Mouse (Mus musculus) cerebellum, adult 11-12 months (tissue): ENCODE measurements at regions not wholly inside any gene's neighbourhood (a gene's known extent, or its start where the extent isn't known, plus 50 kb on each side); places are given as distances from the start of the nearest gene placed in this dataset.

Experiments used
- DNase-seq: peaks from one replicate; pipeline ENCODE4 v3.0.0; 2022

DNA sequence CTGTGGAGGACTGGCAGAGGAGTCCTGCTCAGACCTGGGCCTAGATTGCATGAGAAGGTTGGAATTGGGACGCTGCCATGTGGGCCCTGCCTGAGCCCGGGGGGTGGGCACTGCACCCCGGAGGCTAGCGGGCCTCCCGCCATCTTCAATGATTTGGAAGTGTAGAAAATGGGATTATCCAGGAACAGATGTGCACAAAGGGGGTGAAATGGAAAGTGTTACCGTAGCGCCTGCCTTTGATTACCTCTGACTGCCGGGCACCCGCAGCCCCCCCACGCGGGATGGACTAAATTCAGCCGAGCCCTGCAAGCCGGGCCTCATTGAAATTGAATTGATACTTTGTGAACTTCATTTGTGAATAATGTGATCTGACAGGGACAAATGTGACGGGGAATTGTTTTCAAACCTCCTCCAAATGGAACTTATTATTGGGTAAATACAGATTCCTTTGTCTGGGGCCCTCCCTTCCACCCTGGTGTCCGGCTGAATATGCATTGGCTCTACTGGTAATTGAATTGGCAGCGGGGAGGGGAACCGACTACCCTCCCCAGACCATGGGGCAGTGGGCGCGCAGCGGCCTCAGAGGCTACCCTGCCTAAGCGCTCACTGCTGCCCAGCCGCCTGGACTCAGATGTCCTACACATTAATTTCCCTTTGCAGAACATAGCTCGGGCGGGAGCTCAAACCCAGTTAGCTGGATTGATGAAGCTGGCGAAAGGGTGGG, 77.9 kb upstream of the Nkx1-1 start:
- DNase-seq, result no peak

DNA sequence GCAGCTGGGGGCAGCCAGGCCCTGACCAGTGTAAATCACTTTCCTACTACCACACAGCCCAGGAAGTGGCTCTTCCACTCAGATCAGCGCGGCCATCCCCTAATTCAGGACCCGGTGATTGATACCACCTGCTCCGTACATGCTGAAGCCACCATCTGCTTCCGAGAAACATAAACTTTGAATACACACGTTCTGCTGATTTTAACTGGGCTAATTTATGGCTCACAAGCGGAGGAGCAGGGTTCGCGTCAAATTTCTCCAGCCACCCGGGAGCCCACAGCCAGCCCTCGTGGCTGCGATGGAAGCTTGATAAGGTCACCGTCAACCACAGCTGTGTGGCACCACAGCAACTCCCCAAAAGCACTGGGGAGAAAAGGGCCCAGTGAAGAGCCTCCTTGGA, 72.0 kb upstream of the Nkx1-1 start:
- no peak for DNase-seq

DNA sequence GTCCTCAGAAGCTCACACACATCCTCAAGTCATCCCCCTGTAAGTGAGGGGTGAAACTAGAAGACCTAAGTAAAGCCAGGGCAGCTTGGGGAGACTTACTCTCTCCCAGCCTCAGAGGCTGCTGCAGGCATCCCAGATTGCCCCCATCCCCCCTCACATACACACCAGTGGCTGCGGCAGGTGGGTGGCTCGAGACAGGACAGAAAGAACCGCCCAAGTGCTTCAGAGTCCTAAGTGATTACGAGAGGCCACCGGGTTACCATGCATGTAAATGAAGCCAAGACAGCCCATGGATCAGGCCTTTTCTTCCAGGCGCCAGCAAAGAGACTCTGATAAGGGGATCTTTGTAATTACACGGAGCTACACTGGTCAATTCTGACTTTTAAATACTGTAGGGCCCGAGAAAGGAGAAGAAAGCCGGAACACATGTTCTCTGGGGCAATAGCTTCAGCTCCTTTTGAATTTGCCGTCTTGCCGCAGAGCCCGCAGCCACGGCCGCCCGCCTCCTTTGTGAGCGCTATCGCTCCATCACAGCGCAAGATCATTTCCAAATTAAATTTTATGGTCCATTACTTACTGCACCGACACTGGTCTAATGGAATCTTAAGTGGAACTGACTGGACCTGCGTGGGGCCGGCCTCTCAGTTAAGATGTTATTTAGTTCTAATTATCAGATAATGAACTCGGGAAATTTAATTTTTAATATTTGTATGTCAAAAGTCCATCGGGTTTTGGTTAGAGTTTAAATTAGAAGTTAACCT, 68.1 kb upstream of the Nkx1-1 start:
- DNase-seq, result no peak

DNA sequence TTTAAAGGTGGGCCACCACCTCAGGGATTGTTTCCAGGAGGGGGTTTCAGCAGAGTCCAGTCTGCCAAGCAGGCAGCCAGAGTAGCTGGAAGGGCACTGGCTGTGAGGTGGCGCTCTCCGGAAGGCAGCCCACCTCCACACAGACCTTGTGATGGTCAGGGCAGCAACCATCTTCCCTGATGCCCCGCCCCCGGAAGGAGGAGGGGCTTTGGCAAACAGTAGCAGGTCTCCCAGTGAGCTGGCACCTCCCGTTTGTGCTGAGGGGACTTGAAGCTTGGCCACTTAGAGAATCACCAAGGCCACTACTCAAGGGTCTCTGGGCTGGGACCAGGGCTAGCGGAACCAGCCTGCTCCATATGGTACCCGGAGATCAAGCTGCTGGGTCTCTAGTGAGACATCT, 67.4 kb upstream of the Nkx1-1 start:
- DNase-seq, result no peak

DNA sequence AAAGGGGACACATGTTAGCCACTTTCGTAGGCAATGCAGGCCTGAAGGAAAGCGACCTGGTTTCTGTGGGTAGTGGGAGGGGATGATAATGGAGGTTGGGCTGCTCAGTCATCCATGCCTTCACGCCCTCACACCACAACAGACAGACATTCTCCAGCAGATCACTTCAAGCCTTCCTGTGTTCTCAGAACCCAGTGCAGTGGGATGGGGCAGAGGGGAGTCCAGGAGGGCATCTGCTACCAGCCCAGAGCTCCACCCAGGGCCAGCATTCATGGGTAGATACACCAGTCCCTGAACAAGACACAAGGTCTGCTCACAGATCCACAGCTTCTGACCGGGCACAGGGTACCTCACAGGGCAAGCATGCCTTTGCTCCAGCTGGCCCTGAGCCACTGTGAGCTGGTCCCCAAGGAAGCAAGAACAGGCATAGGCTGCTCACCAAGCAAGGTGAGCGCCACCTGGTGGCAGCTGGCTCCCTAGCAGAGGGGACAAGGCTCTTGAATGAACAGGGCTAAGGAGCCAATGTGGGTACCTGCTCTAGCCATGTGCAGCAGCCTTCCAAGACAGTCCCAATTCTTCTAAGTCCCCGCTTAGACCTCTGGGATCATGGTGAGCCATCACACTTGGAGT, 62.2 kb upstream of the Nkx1-1 start:
- DNase-seq, result peak; percentile 66

DNA sequence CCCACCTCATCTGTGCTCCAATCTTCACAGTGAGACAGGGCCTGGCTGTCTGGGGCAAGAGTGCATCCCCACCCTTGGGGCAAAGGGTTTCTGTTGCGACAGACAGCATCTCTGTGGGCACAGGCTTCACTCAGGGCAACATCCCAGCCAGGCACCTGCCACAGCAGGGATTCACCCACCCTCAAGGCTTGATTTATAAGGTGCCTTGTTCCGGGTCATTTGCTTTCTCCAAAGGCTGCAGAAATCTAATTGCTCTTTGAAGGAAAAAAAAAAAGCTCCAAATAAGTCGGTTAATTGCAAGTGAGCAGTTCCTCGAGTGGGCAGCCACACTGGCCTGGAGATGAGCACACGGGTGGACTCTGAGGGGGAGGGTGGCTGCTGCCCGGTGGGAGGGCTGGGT, 61.5 kb upstream of the Nkx1-1 start:
- no peak for DNase-seq

DNA sequence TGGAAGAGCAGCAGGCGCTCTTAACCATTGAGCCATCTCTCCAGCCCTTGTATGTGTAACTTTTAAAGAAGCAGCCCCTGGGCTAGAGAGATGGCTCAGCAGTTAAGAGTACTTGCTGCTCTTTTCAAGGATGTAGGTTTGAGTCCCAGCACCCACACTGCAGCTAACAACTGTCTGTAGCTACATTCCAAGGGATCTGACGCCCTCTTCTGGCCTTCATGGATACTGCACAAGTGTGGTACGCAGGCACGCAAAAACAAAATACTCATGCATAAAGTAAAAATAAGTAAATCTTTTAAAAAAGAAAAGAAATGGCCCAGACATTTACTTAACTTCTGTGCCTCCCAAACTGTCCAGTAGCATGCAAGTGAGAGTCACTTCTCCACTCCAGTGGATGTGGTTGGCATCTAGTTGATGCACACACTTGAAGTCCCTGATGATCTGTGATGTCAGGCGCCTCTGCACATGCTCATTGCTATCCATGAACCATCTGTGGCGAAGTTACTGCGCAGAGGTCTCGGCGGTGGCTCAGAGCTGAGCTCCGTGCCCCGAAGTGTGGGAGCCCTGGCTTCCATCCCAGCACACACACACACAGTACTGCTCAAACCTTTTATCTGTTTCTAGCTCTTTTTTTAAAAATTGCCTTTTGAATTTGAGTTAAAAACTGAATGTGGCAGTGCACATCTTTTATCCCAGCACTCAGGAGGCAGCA, 59.0 kb upstream of the Nkx1-1 start:
- DNase-seq, result no peak

DNA sequence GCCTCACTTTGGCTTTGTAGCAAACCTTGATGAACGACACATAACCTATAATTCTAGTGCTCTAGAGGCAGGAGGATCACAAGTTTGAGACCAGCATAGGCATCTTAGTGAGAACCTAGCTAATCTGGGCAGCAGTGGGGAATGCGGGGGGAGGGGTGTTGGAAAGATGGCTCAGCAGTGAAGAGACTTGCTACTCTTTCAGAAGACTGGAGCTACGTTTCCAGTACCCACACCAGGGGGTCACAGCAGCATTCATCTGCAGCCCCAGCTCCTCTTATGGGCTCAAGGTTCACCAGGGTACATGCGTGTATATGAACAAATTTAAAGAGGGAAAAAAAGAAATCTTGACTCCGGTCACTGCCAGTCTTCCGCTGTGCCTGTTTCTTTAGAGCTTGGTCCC, 55.5 kb upstream of the Nkx1-1 start:
- no peak for DNase-seq

DNA sequence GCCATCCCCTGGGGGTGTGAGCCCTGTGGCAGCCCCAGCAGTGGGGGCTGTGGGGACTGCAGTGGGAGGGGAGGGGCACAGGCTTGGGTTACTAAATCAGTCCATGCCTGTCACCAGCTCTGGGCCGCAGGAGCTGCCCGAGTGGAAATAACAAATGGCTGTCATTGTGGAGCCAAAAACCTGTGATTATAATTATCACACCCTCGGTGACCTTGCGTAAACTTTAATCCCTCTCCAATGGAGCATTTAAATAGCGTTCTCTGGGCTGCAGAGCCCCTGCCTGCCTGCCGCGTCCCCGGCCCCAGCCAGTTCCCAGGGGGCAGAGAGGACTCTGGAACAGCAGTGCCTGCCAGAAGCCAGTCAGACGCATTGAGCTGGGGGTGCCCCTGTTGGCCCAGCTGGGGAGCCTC, 54.4 kb upstream of the Nkx1-1 start:
- no peak for DNase-seq

DNA sequence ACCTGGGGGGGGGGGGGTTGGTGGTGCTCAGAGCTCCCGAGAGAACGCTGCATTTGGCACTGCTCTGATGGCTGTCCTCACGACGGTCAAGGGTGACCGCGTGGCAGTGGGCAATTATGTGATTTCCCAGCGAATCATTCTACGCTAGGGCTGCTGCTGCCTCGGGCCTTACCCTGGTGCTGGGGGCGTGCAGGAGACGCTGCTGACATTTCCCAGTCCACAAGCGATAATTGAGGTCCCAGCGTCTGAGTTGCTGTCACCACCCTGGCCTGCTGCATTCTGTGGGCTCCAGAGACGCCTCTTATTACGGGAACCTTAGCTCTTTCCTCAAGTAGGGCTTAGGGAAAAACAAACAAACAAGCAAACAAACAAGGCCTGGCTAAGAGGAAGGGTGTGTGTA, 52.0 kb upstream of the Nkx1-1 start:
- no peak for DNase-seq
